In the genomic region with DNA sequence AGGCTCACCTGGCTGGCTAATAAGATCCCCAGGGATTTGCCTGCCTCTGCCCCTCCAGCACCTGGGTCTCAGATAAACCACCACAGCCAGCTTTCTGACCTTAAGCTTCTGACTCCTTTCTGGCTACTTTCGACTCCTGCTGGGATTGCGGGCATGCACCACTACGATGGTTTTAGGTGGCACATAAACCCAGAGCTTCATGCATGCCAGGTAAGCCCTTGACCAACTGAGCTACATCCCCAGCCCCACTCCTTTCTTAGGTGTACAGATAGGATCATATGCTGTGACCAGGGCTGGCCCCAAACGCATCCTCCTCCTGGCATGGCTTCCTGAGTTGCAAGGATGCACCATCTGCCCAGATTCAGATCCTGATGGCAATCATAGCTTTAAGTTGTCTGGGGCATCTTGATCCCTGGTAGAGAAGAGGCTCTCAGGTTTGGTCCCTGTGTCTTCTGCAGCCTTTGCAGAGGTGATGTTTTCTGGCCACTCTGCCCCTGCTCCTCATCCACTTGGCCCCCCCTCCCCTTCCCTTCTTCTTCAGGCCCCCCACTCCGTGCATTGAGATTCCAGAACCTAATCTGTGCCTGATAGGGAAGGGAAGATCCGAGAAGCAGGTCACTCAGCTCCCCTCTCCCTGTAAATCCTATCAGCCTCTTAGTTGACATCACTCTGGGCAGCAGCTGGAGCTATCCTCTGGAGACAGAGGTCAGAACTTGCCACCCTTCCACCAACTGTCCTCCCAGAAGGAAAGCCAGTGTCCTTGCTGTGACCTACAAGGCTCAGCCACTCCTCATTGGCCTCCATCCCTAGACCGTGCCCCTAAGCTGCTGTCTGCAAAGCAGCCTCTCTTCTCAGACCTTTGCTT, we compare ENCODE assay signal across 15 mouse cellular contexts. TPM values are rescaled to one million over a fixed set of nuclear protein-coding genes. Genes with fewer than 3 reads are reported as not detected.
DNase-seq lines count a peak whose midpoint lies in the region; ATAC-seq lines count a peak whose summit lies in the region.
"Had no signal": no experiment of that assay in that cellular context is flagged by ENCODE, and none has a peak within 500 bp of the region (broad histone marks: within the 10 kb centered on the region; RNA-seq: fewer than 3 reads in every experiment).

No protein-coding gene starts in this region.

- WGBS in forebrain, embryonic 10.5 days = 58% methylated on average over 7 of the region's 7 CpGs
- 60% methylated on average over 7 of the region's 7 CpGs for WGBS in forebrain, embryonic 15.5 days
- WGBS in hindbrain, embryonic 13.5 days = 68% methylated on average over 7 of the region's 7 CpGs
- whole genome bisulfite sequencing in hindbrain, embryonic 16.5 days = 62% methylated on average over 7 of the region's 7 CpGs
- WGBS in limb, embryonic 13.5 days = 60% methylated on average over 7 of the region's 7 CpGs

- H3K36me3 ChIP-seq in forebrain, embryonic 10.5 days (replicated peaks) = no peaks in the 10 kb centered on the region
- no peaks in the 10 kb centered on the region for H3K36me3 ChIP-seq in forebrain, embryonic 15.5 days
- H3K36me3 ChIP-seq in hindbrain, embryonic 13.5 days = no peaks in the 10 kb centered on the region
- H3K36me3 ChIP-seq in hindbrain, embryonic 16.5 days (ENCODE audit: control insufficient read depth, insufficient read depth, low read length) = no peaks in the 10 kb centered on the region
- H3K36me3 ChIP-seq in limb, embryonic 13.5 days = no peaks in the 10 kb centered on the region

- H3K4me1 ChIP-seq in forebrain, embryonic 10.5 days = peaks cover 43% of the 10 kb centered on the region
- peaks cover 11% of the 10 kb centered on the region for H3K4me1 ChIP-seq in forebrain, embryonic 15.5 days
- peaks cover 26% of the 10 kb centered on the region for H3K4me1 ChIP-seq in hindbrain, embryonic 13.5 days (replicated peaks)
- H3K4me1 ChIP-seq in hindbrain, embryonic 16.5 days (ENCODE audit: control insufficient read depth, insufficient read depth, low read depth, low read length) = peaks cover 10% of the 10 kb centered on the region
- peaks cover 36% of the 10 kb centered on the region for H3K4me1 ChIP-seq in limb, embryonic 13.5 days

- H3K27ac ChIP-seq in forebrain, embryonic 10.5 days = peak overlapping the region; percentile 51
- no peak overlapping the region for H3K27ac ChIP-seq in forebrain, embryonic 15.5 days (replicated peaks)
- H3K27ac ChIP-seq in hindbrain, embryonic 13.5 days = no peak overlapping the region; the same call in 1 of the 2 replicates
- H3K27ac ChIP-seq in hindbrain, embryonic 16.5 days (ENCODE audit: low read depth, low read length) = no peak overlapping the region
- H3K27ac ChIP-seq in limb, embryonic 13.5 days = peak overlapping the region; percentile 48; the same call in 1 of the 2 replicates
- H3K27ac ChIP-seq: liver, embryonic 14.5 days had no signal

- no peak overlapping the region for H3K4me3 ChIP-seq in forebrain, embryonic 10.5 days
- H3K4me3 ChIP-seq in forebrain, embryonic 15.5 days = no peak overlapping the region
- H3K4me3 ChIP-seq in hindbrain, embryonic 13.5 days = no peak overlapping the region
- no peak overlapping the region for H3K4me3 ChIP-seq in hindbrain, embryonic 16.5 days (ENCODE audit: low read length)
- no peak overlapping the region for H3K4me3 ChIP-seq in limb, embryonic 13.5 days
- H3K4me3 ChIP-seq: erythroblast, embryonic 14.5 days had no signal

- peaks cover 16% of the 10 kb centered on the region; the same call in 1 of the 2 replicates for H3K27me3 ChIP-seq in forebrain, embryonic 10.5 days (ENCODE audit: poor library complexity, severe bottlenecking)
- H3K27me3 ChIP-seq in forebrain, embryonic 15.5 days = no peaks in the 10 kb centered on the region
- H3K27me3 ChIP-seq in hindbrain, embryonic 13.5 days = no peaks in the 10 kb centered on the region
- no peaks in the 10 kb centered on the region for H3K27me3 ChIP-seq in hindbrain, embryonic 16.5 days (replicated peaks; ENCODE audit: control insufficient read depth, insufficient read depth, low read length)
- no peaks in the 10 kb centered on the region for H3K27me3 ChIP-seq in limb, embryonic 13.5 days
- H3K27me3 ChIP-seq: Patski had no signal

- no peak for ATAC-seq in forebrain, embryonic 15.5 days (replicated peaks)
- ATAC-seq in hindbrain, embryonic 13.5 days (ENCODE audit: low FRiP score) = no peak
- ATAC-seq in hindbrain, embryonic 16.5 days = no peak
- ATAC-seq in limb, embryonic 13.5 days (ENCODE audit: low FRiP score, low read depth) = no peak
- ATAC-seq: Patski had no signal

- DNase-seq in forebrain, embryonic 10.5 days (ENCODE audit: extremely low spot score, low spot score) = no peak
- DNase-seq in cerebellum, adult 9-10 months = peak; percentile 68
- DNase-seq in left cerebral cortex, adult 9 months (ENCODE audit: low spot score in 2 of 2) = no peak
- no peak for DNase-seq in adrenal gland, postnatal 14 days
- DNase-seq: embryo, embryonic 11 days; kidney, adult 9 months; thymus, postnatal 4 days had no signal

- no peak overlapping the region for H3K4me2 ChIP-seq in forebrain, embryonic 15.5 days (replicated peaks)
- H3K4me2 ChIP-seq in hindbrain, embryonic 13.5 days = no peak overlapping the region
- H3K4me2 ChIP-seq in hindbrain, embryonic 16.5 days (ENCODE audit: low read length) = no peak overlapping the region
- no peak overlapping the region for H3K4me2 ChIP-seq in limb, embryonic 13.5 days (replicated peaks)

- H3K9ac ChIP-seq in forebrain, embryonic 15.5 days (replicated peaks) = no peak overlapping the region
- H3K9ac ChIP-seq in hindbrain, embryonic 13.5 days = peak overlapping the region; percentile 15; the same call in 1 of the 2 replicates
- H3K9ac ChIP-seq in hindbrain, embryonic 16.5 days (ENCODE audit: low read depth, low read length) = no peak overlapping the region
- no peak overlapping the region for H3K9ac ChIP-seq in limb, embryonic 13.5 days
- H3K9ac ChIP-seq: liver, embryonic 14.5 days had no signal

- H3K9me3 ChIP-seq in forebrain, embryonic 10.5 days = no peaks in the 10 kb centered on the region
- H3K9me3 ChIP-seq in forebrain, embryonic 15.5 days = no peaks in the 10 kb centered on the region
- H3K9me3 ChIP-seq in hindbrain, embryonic 13.5 days = no peaks in the 10 kb centered on the region
- H3K9me3 ChIP-seq in hindbrain, embryonic 16.5 days (ENCODE audit: control insufficient read depth, low read length) = no peaks in the 10 kb centered on the region
- H3K9me3 ChIP-seq in limb, embryonic 13.5 days = no peaks in the 10 kb centered on the region

RNA-seq across cellular contexts. Expression of a gene that starts 19.1 kb away (rescaled TPM):
- 0.06 and 0.11 TPM in 2 replicates for polyA plus RNA-seq in forebrain, embryonic 10.5 days (2016; fragmentation: Nextera tagmentation; extraction: Ambion mirVana)
- polyA plus RNA-seq in forebrain, embryonic 15.5 days (2015; fragmentation: Nextera tagmentation; extraction: Ambion mirVana) = 0.06 TPM in 1 of 2 replicates, not detected in the other
- 0.13 TPM in 1 of 2 replicates, not detected in the other for polyA plus RNA-seq in hindbrain, embryonic 13.5 days (2015; fragmentation: Nextera tagmentation; extraction: Ambion mirVana)
- polyA plus RNA-seq in hindbrain, embryonic 16.5 days (2015; fragmentation: Nextera tagmentation; extraction: Ambion mirVana) = 0.16 and 0.23 TPM in 2 replicates
- polyA plus RNA-seq in limb, embryonic 13.5 days (2015; fragmentation: Nextera tagmentation; extraction: Ambion mirVana) = 0.19 and 0.26 TPM in 2 replicates
- 0.78 and 1.8 TPM in 2 replicates for total RNA-seq in adrenal gland, postnatal 14 days (2021)
- polyA plus RNA-seq: neural tube, embryonic 14.5 days; Patski had no signal

RNA-seq across cellular contexts. Expression of a gene that starts 32.4 kb away (rescaled TPM):
- polyA plus RNA-seq in forebrain, embryonic 10.5 days (2016; fragmentation: Nextera tagmentation; extraction: Ambion mirVana) = 29.7 and 32.2 TPM in 2 replicates
- polyA plus RNA-seq in forebrain, embryonic 15.5 days (2015; fragmentation: Nextera tagmentation; extraction: Ambion mirVana) = 51.2 and 52.4 TPM in 2 replicates
- 38.7 and 38.9 TPM in 2 replicates for polyA plus RNA-seq in hindbrain, embryonic 13.5 days (2015; fragmentation: Nextera tagmentation; extraction: Ambion mirVana)
- polyA plus RNA-seq in hindbrain, embryonic 16.5 days (2015; fragmentation: Nextera tagmentation; extraction: Ambion mirVana) = 33.5 and 40.6 TPM in 2 replicates
- 39.9 and 44.8 TPM in 2 replicates for polyA plus RNA-seq in limb, embryonic 13.5 days (2015; fragmentation: Nextera tagmentation; extraction: Ambion mirVana)
- 32.6 and 33.8 TPM in 2 replicates for total RNA-seq in adrenal gland, postnatal 14 days (2021)

RNA-seq across cellular contexts. Expression of a gene that starts 56.3 kb away (rescaled TPM):
- polyA plus RNA-seq in forebrain, embryonic 10.5 days (2016; fragmentation: Nextera tagmentation; extraction: Ambion mirVana) = 5.8 and 7.4 TPM in 2 replicates
- polyA plus RNA-seq in forebrain, embryonic 15.5 days (2015; fragmentation: Nextera tagmentation; extraction: Ambion mirVana) = 14.2 and 17.0 TPM in 2 replicates
- 11.0 and 12.5 TPM in 2 replicates for polyA plus RNA-seq in hindbrain, embryonic 13.5 days (2015; fragmentation: Nextera tagmentation; extraction: Ambion mirVana)
- 10.4 and 11.6 TPM in 2 replicates for polyA plus RNA-seq in hindbrain, embryonic 16.5 days (2015; fragmentation: Nextera tagmentation; extraction: Ambion mirVana)
- 11.3 and 11.5 TPM in 2 replicates for polyA plus RNA-seq in limb, embryonic 13.5 days (2015; fragmentation: Nextera tagmentation; extraction: Ambion mirVana)
- 65.0 and 71.9 TPM in 2 replicates for total RNA-seq in adrenal gland, postnatal 14 days (2021)

Comparison
In these comparisons a context has a peak if more than half of its experiments do, and no peak if none do; other contexts are left out.
1. H3K27ac ChIP-seq: peak in forebrain, embryonic 10.5 days (single experiment) and limb, embryonic 13.5 days (single experiment); none in forebrain, embryonic 15.5 days (single experiment), hindbrain, embryonic 13.5 days (single experiment) and hindbrain, embryonic 16.5 days (single experiment).